Mouse (Mus musculus) inflammation-experienced regulatory T-cells, adult 6 months (primary cell): ENCODE data around the gene Pigu. TPM values are rescaled to one million over a fixed set of nuclear protein-coding genes. Genes with fewer than 3 reads are reported as not detected.

ENCODE experiments used
- ATAC-seq: one replicate; pipeline ENCODE4 v1.8.0; 2017
- polyA plus RNA-seq, 3 experiments: library from polyadenylated mRNA; unstranded; fragments of 100-300 nt; shearing (Covaris generic); gene quantifications; one replicate each; pipeline ENCODE4 v1.2.1; 2017

Pigu gene
- polyA plus RNA-seq: 10 to 100 TPM; 35.0 to 47.1 (median 35.4) TPM

DNA sequence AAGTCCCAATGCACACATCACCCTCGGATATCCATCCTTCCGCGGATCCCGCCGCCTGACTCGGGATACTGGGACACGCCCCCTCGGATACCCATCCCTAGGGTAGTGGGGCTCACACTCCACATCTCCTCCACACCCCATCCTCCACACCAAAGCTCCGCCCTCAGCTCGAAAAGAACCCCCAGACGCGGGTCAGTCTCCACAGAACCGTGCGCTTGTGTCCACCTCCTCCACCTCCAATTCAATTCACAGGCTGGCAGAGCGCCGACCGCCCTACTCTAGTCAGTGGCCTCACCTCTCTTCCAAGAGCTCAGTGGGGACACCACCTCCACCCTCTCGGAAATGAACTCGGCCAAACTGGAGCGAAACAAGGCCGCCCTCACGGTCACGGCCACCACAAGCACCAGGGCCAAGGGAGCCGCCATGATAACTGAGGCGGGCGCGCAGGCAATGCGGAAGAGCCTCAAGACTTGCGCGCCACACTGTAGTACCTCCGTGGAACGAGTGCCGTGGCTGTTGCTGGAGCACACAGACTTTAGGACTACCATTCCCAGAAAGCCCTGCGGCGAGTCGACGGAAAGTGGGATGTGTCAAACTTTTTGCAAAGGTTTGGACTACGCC, at the start of gene Pigu:
Gene Pigu (minus strand): TSS at position 460 of the 621 bp plus-strand sequence.
- ATAC-seq: peak; percentile 100

DNA sequence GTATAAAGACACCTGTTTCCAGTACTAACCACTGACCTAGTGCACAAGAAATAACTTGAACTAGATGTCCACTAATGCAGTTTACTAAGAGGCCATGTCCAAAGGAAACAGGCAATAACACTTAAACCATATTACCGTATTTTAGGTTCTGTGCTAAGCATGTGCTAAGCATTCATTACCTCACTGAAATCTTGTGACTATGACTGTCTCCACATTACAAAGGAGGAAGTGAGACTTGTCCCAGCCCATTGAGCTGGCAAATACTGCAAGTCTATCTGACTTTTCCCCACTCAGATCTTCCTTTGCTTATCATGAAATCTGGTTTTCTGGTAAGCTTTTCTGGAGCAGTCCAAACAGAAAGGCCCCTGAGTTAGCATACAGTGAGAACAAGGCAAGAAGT, 47.4 kb upstream of the Pigu start:
- ATAC-seq: no peak

DNA sequence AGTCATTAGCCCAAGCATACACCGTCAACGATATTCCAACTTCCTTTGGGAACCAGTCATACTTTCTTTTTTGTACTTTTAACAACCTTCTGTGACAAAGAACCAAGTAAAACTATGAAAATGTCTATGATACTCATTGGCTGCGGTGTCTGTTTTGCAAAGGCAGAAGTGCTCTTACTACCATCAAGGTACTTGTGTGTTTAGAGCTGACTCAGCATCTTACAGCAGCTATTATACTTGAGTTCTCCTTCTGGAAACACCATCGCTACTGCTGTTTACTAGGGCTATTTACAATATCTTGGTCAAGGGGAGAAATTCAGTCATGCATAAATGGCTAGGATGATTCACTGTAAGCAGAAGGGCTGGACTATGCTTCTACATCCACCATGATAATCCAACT, 44.7 kb upstream of the Pigu start:
- ATAC-seq: no peak

DNA sequence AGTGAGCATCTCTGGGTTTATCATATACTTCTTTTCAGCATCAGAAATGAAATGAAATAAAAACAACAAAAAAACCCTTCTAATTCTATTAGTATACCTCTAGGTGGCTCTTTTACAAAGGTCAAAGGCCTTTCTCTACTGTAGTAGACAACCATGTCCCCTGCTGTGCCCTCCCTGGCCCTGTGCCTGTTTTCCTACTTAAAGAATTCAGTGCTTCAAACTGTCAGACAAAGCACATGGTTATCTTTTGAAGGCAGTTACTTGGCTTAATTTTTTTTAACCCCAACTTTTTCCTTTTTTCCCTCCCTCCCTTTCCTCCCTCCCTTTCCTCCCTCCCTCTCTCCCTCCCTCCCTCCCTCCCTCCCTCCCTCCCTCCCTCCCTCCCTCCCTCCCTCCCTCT, 43.0 kb upstream of the Pigu start:
- ATAC-seq: no peak

DNA sequence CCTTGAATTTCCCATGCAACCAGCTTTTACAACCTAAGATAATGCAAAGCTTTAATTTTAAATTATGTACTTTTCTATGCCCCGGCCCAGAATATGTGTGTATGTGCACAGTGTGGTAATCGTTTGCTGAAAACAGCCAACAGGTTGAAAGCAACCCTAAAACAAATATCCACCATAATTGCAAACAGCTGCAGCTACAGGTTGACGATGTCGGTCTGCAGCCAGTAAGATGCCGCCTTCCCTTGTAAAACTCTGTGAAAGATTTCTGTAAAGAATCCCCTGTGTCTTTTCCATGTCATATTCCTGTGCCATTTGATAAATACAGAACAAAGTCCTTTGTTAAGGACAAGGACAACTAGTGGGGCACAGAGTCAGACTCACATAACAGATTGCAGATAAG, 37.4 kb upstream of the Pigu start:
- ATAC-seq: no peak

DNA sequence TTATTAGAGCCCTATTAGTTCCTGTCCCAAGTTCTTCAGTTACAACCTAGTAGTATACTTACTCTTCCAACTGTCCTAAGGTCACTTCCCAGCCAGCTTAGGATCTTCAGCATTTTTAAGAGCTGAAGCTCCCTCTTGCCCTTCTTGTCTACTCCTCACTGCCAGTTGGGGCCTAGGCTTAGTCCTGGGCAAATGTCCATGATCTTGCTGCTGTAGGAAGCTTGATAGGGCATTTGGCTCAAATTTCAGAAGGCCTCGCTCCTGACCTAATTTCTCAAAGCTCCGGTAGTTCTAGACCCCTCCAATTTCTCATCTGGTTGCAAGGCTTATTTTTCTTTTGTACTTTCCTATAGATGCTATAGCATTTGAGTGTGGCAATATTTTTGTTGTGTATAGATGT, 31.3 kb upstream of the Pigu start:
- no peak for ATAC-seq

DNA sequence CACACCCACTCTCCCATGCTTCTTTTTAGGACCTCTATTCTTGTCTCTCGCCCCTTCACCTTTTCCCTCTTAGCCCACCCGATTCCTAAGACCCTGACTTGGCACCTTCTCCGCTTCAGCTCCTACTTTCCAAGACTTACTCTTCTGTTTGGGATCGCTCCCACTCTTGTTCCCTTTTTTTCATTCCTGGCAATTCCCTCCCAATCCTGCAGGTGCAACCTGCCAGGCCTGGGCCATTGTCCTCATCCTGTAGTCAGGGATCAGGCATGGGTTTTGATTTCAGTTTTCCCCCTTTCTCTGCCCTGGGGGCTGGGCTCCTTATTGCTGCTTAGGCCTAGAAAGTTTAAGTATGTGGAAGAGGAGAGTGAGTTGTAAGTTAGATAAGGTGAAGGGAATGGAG, 29.8 kb upstream of the Pigu start:
- no peak for ATAC-seq

DNA sequence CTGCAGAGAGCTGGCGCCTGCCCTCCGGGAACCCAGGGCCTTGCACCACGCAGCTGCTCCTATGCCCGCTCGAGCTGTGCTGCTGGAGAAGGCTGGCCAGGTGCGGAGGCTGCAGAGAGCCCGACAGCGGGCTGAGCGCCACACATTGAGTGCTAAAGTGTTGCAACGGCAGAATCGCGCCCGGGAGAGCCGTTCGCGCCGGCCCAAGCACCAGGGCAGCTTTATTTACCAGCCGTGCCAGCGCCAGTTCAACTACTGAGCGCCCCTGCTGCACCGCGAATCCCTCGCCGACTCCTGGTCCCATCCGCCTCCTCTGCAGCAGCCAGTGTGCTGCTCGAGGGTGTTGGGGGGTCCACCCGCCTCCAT, 29.3 kb upstream of the Pigu start:
- no peak for ATAC-seq

DNA sequence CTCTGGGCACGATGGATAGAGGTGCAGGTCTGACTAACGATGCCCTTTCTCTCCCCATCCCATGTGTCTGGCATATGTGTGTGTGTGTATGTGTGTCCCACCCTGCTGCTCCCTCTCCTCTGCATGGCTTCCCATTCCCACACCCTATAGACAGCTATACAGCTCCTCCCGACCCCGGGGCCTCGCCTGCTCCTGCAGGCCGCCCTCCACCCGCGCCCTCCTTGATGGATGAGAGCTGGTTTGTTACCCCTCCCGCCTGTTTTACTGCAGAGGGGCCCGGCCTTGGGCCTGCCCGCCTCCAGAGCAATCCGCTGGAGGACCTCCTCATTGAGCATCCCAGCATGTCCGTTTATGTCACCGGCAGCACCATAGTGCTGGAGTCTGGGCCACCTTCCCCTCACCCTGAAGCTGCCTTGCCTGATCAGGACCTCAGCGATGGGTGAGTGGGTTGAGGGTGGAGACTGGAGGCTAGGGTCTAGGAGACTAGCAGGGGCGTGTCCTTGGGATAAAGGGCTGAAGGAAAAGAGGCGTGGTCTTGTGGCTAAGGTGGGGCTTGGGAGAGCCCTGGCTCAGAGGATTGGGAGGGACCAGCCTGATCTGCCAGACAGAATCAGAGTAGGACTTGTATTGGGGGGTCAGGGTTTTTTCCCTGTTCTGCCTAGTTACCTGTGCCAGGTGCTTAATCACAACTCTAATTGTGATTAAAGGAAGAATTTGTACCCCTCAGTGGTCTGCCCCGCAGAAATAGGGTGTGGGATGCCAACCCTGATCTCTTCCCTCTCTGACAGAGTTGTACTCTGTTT, 28.7 kb upstream of the Pigu start:
- no peak for ATAC-seq

DNA sequence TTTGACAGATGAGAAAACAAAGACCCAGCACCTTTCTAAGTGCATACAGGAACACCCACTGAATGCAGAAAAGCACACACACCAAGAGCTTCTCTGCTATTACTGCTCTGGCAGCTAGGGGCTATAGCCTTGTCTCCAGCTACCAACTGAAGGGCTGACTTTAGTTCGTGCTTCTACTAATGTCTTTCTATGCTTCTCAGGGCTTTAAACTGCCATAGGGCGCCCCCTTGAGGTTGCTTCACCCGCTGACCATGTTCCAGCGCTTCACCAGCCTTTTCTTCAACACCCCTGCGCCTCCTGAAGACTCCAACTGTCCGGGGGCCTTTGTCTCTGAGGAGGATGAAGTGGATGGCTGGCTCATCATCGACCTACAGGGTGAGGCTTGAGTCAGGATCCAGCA, 27.9 kb upstream of the Pigu start:
- peak; percentile 55 for ATAC-seq

DNA sequence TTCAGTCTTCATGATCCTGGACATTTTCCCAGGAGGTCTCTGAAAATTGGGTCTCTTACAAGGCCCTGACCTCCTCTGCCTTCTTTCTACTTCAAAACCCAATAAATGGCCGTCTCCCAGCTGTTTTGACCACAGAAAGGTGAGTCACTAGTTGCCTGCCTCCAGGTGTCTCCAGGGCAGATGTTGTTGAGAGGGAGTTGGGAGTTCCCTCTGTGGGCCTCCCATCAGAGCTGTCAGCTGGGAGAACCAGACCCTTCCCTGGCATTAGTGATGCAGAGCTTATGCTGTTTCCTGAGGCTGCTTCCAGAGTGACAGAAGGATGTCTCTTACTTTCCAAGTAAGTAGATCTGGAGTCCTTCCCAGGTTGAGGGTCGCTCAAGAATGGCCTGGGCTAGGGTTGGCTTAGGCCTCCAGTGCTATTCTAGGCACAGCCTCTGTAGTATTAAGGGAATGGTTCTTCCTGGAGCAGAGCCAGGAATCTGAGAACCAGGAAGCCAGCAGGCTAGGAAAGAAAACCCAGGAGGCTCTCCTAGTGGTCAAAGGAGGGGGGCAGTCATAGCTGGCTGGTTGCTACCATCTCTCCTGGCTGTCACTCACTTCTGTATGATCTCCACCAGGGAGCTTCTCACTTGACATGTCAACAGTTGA, 25.7 kb upstream of the Pigu start:
- no peak for ATAC-seq

DNA sequence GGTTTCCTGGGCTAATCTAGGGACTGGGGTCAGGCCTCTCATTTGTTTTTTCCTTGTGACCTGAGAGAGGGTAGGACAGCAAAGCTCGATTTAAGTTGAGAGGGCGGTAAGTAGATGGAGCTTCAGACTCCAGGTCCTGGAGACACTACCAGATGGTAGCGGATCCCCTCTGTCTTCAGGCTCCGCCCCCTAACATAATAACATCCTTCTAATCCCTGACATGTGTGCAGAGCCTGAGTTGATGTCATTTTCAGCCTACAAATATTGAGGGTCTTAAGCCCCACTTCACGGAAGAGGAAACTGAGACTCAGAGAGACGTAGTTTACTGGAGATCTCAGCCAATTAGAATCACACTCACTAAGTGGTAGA, 25.1 kb upstream of the Pigu start:
- peak; percentile 1 for ATAC-seq

DNA sequence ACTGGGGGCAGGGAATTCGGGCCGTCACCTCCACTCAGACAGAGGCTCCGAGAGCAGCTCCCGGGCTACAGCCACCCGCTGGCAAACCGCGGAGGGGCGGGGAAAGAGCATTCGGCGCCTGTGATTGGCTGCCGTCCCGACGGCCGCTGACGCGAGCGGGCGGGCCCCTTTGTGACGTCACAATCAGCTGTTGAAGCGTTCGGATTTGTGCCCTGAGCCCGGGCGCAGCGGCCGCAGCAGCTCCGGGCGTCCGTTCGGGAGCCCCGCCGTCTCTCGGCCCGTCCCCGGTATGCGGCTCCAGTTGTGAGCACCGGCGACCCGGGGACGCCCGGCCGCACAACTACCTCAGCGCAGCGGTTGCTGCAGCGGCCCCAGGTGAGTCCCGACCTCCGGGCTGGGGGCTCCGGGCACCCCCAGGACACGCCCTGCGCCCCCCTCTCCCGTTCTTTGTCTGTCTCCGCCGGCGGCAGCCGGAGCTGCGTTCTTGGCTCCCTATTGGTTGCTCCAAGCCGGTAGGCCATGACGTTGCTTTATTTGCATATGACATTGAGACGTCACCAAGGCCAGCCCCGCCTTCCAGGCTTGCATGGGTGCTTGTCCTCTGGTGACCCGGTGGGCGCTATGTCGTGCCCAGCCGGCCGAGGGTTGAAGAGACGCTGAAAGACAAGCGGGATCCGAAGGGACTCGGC, 24.6 kb upstream of the Pigu start:
- ATAC-seq: peak; percentile 83

DNA sequence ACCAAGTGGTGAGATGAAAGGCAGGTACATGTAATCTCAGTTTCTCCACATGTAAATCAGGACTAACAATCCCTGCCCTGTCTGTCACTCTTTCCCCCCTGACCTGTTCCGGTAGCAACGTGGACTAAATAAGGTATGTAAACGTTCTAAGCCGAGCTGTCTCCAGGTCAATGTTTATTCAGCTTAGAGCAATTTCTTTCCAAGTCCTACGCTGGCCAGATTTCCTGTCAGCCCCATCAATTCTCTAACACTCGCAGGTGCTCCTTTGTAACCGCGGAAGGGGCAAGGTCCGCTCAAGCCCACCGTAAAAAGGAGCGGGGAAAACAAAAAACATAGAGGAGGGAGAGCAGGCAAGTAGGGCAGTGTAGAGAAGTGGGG, 23.8 kb upstream of the Pigu start:
- ATAC-seq: no peak

DNA sequence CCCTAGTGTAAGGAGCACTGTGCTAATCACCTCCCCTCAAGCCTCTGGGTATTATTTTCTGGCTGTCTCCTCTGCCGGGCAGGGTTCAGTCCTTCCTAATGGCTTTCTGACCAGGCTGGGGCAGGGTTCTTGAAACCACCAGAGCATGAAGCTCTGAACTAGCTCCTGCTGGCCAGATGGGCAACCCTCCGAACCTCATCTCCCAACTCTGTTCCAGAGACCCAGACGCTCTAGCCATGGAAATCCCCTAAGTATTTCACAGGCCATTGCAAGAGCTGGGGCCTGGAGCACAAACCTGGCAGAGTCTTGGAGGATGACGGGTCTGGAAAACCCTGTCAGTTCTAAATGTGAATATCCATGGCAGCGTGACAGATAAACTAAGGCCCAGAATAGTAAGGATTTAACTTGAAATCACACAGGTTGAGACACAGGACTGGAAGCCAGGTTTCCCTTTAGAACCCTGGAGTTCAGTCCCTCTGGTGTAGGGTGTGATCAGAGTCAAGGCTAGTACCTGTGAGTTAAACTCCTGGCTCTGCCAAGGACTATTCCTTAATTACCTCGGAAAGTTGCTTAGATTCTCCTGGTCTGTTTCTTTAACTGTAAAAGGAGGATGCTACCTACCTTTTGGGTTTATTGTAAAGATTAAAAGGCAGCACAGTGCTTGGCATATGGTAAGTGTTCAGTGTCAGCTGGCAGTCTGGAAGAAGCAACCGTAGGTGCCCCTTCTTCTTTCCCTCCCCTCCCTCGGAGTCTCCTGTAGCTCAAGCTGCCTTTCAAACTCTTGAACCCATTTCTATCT, 23.2 kb upstream of the Pigu start, which contains the start of gene Trp53inp2:
Gene Trp53inp2 (plus strand): TSS at position 799 of the 799 bp plus-strand sequence.
- no peak for ATAC-seq

DNA sequence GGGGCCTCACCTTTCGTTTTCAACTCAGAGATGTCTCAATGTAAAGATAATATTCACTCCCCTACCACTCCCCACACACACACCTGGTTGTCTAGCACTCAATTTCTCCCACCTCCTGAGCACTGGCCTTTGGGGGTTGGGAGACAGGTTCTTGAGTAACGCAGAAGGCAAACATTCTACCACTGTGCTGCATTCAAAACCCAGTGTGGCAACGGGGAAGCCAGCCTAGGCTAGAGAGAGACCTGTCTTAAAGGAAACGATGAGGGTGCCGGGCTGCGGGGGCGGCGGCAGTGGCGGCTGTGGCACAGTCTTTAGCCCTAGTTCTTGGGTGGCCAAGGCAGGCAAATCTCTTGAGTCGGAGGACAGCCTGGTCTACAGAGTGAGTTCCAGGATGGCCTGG, 19.0 kb upstream of the Pigu start:
- no peak for ATAC-seq

DNA sequence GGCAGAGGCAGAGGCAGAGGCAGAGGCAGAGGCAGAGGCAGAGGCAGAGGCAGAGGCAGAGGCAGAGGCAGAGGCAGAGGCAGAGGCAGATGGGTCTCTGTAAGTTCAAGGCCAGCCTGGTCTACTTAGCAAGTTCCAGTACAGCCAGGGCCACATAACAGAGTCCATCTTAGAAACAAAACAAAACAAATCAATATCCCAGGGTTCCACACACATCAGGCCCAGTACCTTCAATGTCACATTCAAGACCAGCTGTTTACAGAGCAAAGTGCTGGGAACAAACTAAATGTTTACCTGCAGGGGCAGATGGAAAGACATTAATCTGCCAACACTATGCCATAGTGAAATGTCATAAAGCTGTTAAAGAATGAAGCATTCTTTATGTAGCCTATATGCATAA, 17.3 kb upstream of the Pigu start:
- ATAC-seq: no peak

DNA sequence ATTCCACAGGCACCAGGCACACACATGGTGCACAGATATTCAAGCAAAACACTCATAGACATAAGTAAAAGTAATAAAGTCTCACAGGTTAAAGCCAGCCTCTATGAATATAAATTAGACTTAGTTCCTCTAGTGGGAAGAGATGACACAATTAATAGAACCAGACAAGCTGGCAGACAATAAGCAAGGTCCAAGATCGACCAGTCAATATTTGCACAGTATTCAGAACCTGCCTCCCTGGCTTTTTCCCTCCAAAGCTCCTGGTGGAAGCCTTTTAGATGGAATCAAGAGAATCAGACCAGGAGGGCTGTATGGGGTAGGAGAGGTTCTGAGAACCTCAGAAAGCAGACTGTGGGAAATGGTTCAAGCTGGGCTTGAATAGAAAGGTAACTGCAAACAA, 16.7 kb upstream of the Pigu start:
- ATAC-seq: no peak

DNA sequence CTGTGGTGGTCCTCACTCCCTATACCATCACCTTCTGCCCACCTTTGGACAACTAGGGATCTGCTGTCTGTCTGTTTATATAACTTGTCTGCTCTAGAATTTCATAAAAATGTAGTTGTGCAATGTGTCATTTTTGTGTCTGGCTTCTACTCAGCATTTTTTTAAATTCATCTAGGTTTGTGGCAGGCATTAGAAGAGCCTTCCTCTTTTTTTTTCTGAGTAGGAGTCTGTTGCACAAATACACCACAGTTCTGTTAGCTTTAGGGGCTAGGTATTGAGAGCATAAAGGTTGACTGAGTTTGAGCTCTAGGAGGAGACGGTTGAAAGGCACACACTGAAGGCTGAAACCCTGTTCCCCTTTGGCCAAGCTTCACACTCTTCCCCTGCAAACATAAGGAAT, 16.1 kb upstream of the Pigu start:
- ATAC-seq: no peak

DNA sequence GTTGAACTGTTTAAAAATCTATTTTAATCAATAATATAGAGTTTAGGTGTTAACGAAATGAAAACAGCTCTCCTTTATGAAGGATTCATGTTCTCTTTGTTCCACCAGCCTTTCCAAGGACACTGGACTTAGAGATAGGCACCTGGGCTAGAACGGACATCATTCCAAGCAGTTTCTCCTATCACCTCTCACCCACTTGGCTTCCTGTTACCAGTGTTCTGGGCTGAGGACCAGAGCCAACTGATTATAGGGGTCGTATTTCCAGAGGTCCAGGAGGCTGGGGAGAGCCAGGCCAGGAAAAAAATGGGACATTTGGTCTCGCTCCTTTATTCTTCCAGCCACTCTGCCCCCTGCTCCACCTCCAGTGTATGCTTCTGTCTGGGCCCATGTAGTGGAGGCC, 15.2 kb upstream of the Pigu start:
- no peak for ATAC-seq

DNA sequence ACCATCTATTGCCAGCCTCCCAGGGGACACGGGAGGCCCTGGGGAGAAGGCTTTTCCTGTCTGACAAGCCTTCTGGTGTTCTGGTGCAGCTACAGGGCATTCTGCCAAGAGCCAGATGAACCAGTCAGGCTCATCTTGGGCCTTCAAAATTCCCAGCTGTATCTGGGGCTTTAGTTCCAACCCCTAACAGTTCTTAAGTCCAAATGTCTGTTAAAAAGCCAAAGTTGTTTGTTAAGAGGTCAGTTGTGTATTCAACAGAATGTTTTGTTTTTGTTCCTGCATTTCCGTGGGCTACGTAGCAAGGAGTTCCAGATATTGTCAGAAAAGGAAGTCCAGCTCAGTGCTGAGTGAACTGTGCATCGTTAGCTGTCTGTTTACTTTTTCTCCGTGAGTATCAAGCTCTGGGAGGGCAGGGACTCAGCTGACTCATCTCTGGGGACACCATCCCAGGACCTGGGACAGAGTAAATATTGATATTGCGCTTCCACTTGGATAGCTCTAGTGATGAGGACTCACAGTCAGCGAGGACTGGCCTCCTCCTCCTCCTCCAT, 12.2 kb upstream of the Pigu start:
- ATAC-seq: no peak

DNA sequence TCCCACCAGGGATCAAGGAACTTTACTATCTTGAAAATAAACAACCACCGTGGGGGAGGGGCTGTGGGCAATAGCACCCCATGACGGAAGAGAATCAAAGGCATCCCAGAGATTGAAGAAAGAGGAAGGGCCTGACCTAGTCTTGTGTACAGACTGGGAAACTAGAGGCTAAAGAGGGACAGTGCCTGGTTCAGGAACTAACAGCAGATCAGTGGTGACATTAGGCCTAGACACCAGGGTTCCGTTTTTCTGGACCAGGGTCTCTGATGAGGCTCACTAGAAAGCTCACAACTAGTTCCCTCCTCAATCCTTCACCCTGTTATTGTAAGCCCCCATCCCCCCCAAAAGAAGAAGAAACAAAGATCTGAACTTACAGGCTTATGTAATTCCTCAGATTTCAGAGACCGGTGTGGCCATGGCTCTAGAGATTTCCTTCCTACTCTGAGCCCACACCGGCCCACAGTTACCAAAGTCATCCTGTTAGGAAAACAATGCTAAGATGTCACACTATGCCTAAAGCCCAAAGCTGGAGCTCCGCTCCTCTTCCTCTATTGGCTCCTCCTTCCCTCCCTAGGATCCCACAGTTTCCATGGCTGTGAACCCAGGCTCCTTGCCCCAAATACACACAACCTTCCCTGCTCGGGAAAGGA, 10.5 kb upstream of the Pigu start:
- ATAC-seq: no peak
